In the genomic region with DNA sequence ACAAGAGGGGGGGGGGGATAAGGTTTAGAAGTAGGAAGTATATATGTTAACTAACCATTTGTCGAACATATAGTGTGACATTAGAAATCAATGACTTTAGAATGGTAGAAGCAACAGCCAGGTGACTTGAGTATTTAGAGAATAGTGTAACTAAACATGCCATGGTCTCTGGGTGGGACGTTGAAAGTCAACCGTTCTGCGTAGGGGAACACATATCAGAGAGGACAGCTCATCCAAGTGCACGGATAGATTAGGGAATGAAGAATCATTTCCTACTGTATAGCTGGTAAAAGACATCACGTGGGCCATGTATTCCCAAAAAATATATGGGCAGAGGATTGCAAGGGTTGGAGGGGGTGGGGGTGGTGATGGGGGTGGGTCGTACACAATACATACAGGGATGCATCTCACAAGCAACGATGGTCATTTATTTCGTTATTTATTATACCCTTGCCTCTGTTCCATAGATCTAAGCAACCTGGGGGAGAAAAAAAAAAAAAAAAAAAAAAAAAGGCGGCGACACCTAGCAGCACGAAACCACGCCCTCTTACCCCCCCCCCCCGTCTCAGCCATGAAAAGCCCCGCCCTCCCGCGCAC, we compare ENCODE assay signal across 8 mouse cellular contexts. TPM values are rescaled to one million over a fixed set of nuclear protein-coding genes. Genes with fewer than 3 reads are reported as not detected.
A peak's percentile ranks its signal among the peaks of the same experiment; 100 is the strongest.
DNase-seq lines count a peak whose midpoint lies in the region; ATAC-seq and TF ChIP-seq lines count a peak whose summit lies in the region.

No protein-coding gene starts in this region.

- peak overlapping the region; percentile 99 for H3K27ac ChIP-seq in heart, embryonic 10.5 days
- no peak overlapping the region for H3K27ac ChIP-seq in forebrain, embryonic 16.5 days (ENCODE audit: low read length)
- no peak overlapping the region; the same call in 1 of the 2 replicates for H3K27ac ChIP-seq in liver, embryonic 16.5 days (ENCODE audit: low read length)

- H3K9me3 ChIP-seq in heart, embryonic 10.5 days = no peaks in the 10 kb centered on the region
- H3K9me3 ChIP-seq in E14TG2a.4 (ENCODE audit: low read length) = peaks cover 43% of the 10 kb centered on the region
- no peaks in the 10 kb centered on the region for H3K9me3 ChIP-seq in forebrain, embryonic 16.5 days (ENCODE audit: control insufficient read depth, low read length)
- H3K9me3 ChIP-seq in liver, embryonic 16.5 days (replicated peaks; ENCODE audit: control insufficient read depth, low read length) = no peaks in the 10 kb centered on the region

- H3K27me3 ChIP-seq in heart, embryonic 10.5 days (ENCODE audit: insufficient read depth, poor library complexity, severe bottlenecking) = no peaks in the 10 kb centered on the region
- no peaks in the 10 kb centered on the region for H3K27me3 ChIP-seq in E14TG2a.4 (ENCODE audit: insufficient read depth, low read length)
- no peaks in the 10 kb centered on the region for H3K27me3 ChIP-seq in forebrain, embryonic 16.5 days (replicated peaks; ENCODE audit: control insufficient read depth, insufficient read depth, low read length)
- H3K27me3 ChIP-seq in liver, embryonic 16.5 days (ENCODE audit: control insufficient read depth, insufficient read depth, low read depth, low read length) = no peaks in the 10 kb centered on the region

- no peak for DNase-seq in heart, embryonic 10.5 days (ENCODE audit: low spot score)
- DNase-seq in heart, postnatal 25 days (ENCODE audit: low spot score) = no peak
- no peak for DNase-seq in MN1 (ENCODE audit: low spot score)

- no peak; the same call in 1 of the 2 replicates for ATAC-seq in forebrain, embryonic 16.5 days
- no peak for ATAC-seq in liver, embryonic 16.5 days (ENCODE audit: low read depth)
- ATAC-seq in megakaryocyte progenitor cell, adult 5-6 weeks (replicated peaks; ENCODE audit: poor library complexity) = no peak
- ATAC-seq in megakaryocyte-erythroid progenitor cell, adult 5-6 weeks (replicated peaks; ENCODE audit: low FRiP score, low TSS enrichment, poor library complexity, severe bottlenecking) = no peak

- H3K4me3 ChIP-seq in heart, embryonic 10.5 days = peak overlapping the region; percentile 96
- peak overlapping the region; percentile 89 for H3K4me3 ChIP-seq in E14TG2a.4 (replicated peaks; ENCODE audit: low read length)
- peak overlapping the region; percentile 90 for H3K4me3 ChIP-seq in forebrain, embryonic 16.5 days (replicated peaks; ENCODE audit: low read length)
- H3K4me3 ChIP-seq in liver, embryonic 16.5 days (ENCODE audit: low read depth, low read length) = peak overlapping the region; percentile 96

- 53% methylated on average over 13 of the region's 17 CpGs for WGBS in heart, embryonic 10.5 days
- WGBS in forebrain, embryonic 16.5 days = 74% methylated on average over 9 of the region's 17 CpGs
- 39% methylated on average over 16 of the region's 17 CpGs for WGBS in liver, embryonic 16.5 days (ENCODE audit: insufficient replicate concordance)

- peak overlapping the region; percentile 86 for H3K4me2 ChIP-seq in forebrain, embryonic 16.5 days (ENCODE audit: low read length)
- H3K4me2 ChIP-seq in liver, embryonic 16.5 days (ENCODE audit: low read depth, low read length) = peak overlapping the region; percentile 78

- peaks cover 9% of the 10 kb centered on the region; the same call in 1 of the 2 replicates for H3K4me1 ChIP-seq in heart, embryonic 10.5 days
- peaks cover 13% of the 10 kb centered on the region for H3K4me1 ChIP-seq in E14TG2a.4 (replicated peaks; ENCODE audit: low read depth, low read length)
- H3K4me1 ChIP-seq in forebrain, embryonic 16.5 days (replicated peaks; ENCODE audit: control insufficient read depth, insufficient read depth, low read length) = peaks cover 13% of the 10 kb centered on the region
- peaks cover 7% of the 10 kb centered on the region for H3K4me1 ChIP-seq in liver, embryonic 16.5 days (ENCODE audit: control insufficient read depth, low read depth, low read length)

- no peak for TF ChIP-seq CTCF in E14TG2a.4 (conservative IDR thresholded peaks at IDR 0.05; ENCODE audit: low read length)

- H3K36me3 ChIP-seq in heart, embryonic 10.5 days = peaks cover 46% of the 10 kb centered on the region
- peaks cover 57% of the 10 kb centered on the region for H3K36me3 ChIP-seq in E14TG2a.4 (ENCODE audit: insufficient read depth, low read length)
- H3K36me3 ChIP-seq in forebrain, embryonic 16.5 days (ENCODE audit: control insufficient read depth, insufficient read depth) = peaks cover 14% of the 10 kb centered on the region
- H3K36me3 ChIP-seq in liver, embryonic 16.5 days (ENCODE audit: control insufficient read depth, insufficient read depth) = peaks cover 17% of the 10 kb centered on the region

- no peak overlapping the region; the same call in 1 of the 2 replicates for H3K9ac ChIP-seq in forebrain, embryonic 16.5 days (replicated peaks; ENCODE audit: low read depth, low read length)
- no peak overlapping the region for H3K9ac ChIP-seq in liver, embryonic 16.5 days (ENCODE audit: low read depth, low read length)

- intact Hi-C loops in heart, postnatal 25 days (cut with DNase I) = loop anchor here (5.0 kb wide), 4 partner anchors 85 to 215 kb away; a partner anchor contains a TSS

RNA-seq across cellular contexts. Expression of a gene that starts 0.4 kb away (rescaled TPM):
- 123 and 130 TPM in 2 replicates for polyA plus RNA-seq in heart, embryonic 10.5 days (2016; fragmentation: Nextera tagmentation; extraction: Ambion mirVana)
- total RNA-seq in heart, postnatal 25 days (2021) = 100 to 1,000 TPM; 110 to 113 TPM
- polyA plus RNA-seq in forebrain, embryonic 16.5 days (2015; fragmentation: Nextera tagmentation; extraction: Ambion mirVana) = 152 and 167 TPM in 2 replicates
- polyA plus RNA-seq in liver, embryonic 16.5 days (2015; fragmentation: Nextera tagmentation; extraction: Ambion mirVana) = 77.7 and 78.6 TPM in 2 replicates
- 173 and 183 TPM in 2 replicates for total RNA-seq in megakaryocyte progenitor cell, adult 5-6 weeks (2015)
- total RNA-seq in megakaryocyte progenitor cell, adult 5-6 weeks (2017) = 231 and 270 TPM in 2 replicates
- total RNA-seq in megakaryocyte-erythroid progenitor cell, adult 5-6 weeks (2014; fragmentation: Nextera tagmentation) = 182 and 212 TPM in 2 replicates
- 282 and 379 TPM in 2 replicates for total RNA-seq in megakaryocyte-erythroid progenitor cell, adult 5-6 weeks (2017)

RNA-seq across cellular contexts. Expression of a gene that starts 32.5 kb away (rescaled TPM):
- polyA plus RNA-seq in heart, embryonic 10.5 days (2016; fragmentation: Nextera tagmentation; extraction: Ambion mirVana) = 22.1 and 27.2 TPM in 2 replicates
- total RNA-seq in heart, postnatal 25 days (2021) = 10 to 100 TPM; 55.0 to 55.2 TPM
- polyA plus RNA-seq in forebrain, embryonic 16.5 days (2015; fragmentation: Nextera tagmentation; extraction: Ambion mirVana) = 38.7 TPM in 2 replicates
- 5.1 and 6.0 TPM in 2 replicates for polyA plus RNA-seq in liver, embryonic 16.5 days (2015; fragmentation: Nextera tagmentation; extraction: Ambion mirVana)
- 4.9 and 5.1 TPM in 2 replicates for total RNA-seq in megakaryocyte progenitor cell, adult 5-6 weeks (2015)
- 8.1 and 12.1 TPM in 2 replicates for total RNA-seq in megakaryocyte progenitor cell, adult 5-6 weeks (2017)
- total RNA-seq in megakaryocyte-erythroid progenitor cell, adult 5-6 weeks (2014; fragmentation: Nextera tagmentation) = 4.3 and 12.8 TPM in 2 replicates
- total RNA-seq in megakaryocyte-erythroid progenitor cell, adult 5-6 weeks (2017) = 5.8 and 6.2 TPM in 2 replicates

Comparison
In these comparisons a context has a peak if more than half of its experiments do, and no peak if none do; other contexts are left out.
1. RNA of a gene that starts 32.5 kb away (total RNA-seq): 55.0 to 55.2 TPM in heart, postnatal 25 days; 4.3 to 12.8 TPM in megakaryocyte-erythroid progenitor cell, adult 5-6 weeks and 4.9 to 12.1 TPM in megakaryocyte progenitor cell, adult 5-6 weeks; every median in the first group is over 4 times any median in the second.
2. Peak in every context shown above with its lines, with median percentiles within 50 percentile points of each other: H3K4me3 ChIP-seq.